Mouse (Mus musculus): Measurements from ENCODE around the gene Zfp981.
"Not testable (repeated sequence)": the region's sequence is repeated elsewhere in the genome, so short reads cannot be mapped to it uniquely, and the experiment has no call there.

Zfp981 gene

DNA sequence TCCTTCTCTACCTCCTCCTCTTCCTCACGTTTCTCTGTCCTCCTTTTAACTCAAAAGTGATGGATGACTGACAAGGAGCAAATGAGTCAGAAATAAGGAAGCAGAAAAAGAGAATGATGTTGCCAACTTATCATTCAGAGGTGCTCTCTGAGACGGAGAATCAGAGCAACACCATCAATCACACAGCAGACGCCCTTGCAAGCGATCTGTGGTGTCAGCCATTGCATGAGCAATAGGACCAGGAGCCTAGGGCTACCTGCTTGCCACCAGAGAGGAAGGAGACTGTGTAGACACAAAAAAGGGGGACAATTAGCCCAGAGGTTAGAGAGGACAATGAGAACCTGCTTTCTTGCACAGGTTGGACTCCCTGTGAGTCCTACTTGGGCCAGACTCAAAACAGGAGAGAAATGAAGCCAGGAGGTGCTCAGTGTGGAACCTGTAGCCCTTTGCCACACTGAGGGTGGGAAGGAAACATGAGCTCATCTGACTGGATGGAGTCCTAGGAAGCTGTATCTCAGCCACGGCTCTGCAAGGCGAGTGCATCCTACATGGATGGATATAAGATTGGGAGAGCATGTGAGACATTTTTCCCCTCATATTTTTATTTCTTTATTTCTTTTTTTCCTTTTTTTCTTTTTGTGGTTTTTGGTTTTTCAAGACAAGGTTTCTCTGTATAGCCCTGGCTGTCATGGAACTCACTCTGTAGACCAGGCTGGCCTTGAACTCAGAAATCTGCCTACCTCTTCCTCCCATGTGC is 16.5 kb upstream of the Zfp981 start:
- DNase-seq (ENCODE audit: low read depth): not testable (repeated sequence)

DNA sequence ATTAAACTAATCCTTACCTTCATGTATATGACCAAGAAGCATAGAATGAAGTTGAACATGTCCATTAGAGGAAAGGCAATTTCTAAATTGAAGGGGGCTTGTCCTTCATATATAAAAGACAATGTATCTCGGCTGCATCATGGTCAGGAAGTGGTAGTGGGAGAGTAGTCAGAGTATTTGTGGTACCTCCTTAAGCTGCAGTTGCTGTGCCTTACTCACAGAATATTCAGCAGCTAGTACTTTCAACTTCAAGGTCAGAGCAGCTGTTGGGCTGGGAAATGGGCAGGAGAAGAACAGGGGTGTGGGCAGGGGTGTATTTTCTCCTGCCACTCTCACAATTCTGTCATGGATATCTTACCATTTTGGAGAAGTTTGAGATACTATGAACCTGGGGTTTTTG is 15.1 kb upstream of the Zfp981 start:
- not testable (repeated sequence) for DNase-seq (ENCODE audit: low read depth)

DNA sequence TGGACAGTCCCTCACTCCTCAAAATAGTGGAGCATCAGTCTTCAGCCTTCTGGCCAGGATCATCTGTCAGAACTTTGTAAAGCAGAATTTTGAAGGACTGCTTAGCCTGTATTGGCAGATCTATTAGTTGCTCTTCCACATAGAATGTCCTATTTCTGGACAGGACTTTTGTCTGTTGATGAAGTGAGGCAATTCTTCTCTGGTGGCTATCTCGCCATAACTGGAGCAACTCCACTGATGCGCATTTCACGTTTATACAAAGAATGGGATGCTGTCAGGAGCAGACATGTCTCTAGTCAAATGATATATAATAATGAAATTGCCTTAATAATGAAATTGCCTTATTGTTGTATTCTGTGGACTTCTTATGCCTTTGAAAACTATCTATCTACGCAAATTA is 12.6 kb upstream of the Zfp981 start:
- not testable (repeated sequence) for DNase-seq (ENCODE audit: low read depth)

DNA sequence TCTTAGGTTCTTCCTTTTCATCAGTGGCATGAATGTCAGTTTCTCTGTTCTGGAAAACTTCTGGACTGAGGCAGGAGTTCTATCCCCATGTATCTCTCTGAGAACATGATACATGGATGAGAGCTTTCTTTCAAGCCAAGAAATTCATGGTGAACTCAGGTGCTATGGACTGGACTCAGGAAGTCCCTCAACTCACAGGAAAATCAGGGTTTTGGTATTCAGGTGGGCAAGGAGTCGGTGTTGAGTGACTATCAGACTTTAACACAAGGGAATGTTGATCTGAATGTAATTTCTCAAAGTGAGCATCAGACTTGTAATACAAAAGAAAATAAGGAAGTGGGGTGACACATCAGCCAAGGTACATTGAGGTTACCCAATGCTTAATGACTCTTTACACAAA is 9.8 kb upstream of the Zfp981 start:
- not testable (repeated sequence) for DNase-seq (ENCODE audit: low read depth)

DNA sequence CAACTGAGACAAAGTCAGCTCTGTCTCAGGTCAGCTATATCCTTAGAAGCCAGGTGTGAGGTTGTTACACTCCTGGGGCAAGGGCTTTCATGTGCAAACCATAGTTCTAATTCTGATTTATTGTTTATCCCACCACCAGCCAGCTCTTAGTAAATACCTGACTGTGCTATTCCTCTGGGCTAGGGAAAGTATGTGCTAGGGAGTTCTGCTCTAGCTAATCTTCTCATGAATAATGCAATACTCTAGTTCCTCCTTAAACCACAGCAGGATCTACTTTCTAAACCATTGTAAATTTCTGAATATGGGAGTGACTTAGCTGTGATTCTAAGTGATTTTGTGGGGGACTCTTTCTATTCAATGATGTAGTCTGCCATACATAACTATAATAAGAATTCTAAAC is 9.4 kb upstream of the Zfp981 start:
- DNase-seq (ENCODE audit: low read depth): no peak

DNA sequence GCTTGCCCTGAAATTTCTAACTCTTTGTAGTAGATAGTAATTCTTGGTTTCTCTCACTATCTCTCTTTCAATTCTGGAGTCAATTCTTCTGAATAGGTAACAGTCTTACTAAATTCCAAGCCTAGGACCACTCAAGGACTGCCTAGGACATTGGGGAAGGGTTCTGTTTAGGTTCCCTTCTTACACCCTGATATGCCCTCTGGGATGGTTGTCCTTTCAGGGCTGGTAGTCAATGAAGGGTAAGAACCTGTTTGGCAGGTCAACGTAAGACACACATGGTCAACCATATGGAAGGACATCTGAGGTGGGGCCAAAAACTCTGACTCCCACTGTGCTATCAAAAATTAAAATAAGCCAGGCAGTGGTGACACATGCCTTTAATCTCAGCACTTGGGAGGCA is 9.0 kb upstream of the Zfp981 start:
- DNase-seq (ENCODE audit: low read depth): no peak

DNA sequence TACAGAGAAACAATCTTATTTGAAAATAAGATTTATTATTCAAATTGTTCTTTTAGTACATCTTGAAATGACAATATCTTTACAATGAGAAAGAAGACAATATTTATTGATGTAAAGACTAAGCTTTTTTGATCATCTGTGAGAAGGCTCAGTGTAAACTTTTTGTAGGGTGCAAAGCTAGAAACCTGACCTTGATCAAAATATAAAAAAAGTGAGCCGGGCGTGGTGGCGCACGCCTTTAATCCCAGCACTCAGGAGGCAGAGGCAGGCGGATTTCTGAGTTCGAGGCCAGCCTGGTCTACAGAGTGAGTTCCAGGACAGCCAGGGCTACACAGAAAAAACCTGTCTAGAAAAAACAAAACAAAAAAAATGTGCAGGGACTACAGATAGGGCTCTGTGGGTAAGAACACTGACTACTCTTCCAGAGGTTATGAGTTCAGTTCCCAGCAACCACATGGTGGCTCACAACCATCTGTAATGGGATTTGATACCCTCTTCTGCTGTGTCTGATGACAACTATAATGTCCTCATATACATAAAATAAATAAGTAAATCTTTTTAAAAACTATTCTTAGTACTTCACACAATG is 8.4 kb upstream of the Zfp981 start:
- not testable (repeated sequence) for DNase-seq (ENCODE audit: low read depth)

DNA sequence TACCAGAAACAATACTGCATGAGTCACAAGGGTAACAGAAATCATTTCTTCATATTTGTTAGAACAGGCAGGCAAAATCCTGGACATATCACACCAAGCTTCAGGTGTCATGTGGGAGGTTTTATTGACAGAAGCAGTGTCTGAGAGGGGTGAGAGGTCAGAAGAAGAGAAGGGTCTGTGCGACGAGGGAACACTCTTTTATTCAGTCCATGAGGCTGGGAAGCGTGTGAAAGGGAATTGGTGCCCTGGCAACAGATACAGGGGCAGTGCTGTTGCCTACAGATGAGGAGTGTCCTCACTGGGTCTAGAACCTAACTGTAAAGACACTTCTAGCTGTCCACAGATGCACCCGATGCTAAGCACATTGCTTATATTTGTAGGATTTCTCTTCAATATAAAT is 6.8 kb upstream of the Zfp981 start:
- DNase-seq (ENCODE audit: low read depth): no peak

DNA sequence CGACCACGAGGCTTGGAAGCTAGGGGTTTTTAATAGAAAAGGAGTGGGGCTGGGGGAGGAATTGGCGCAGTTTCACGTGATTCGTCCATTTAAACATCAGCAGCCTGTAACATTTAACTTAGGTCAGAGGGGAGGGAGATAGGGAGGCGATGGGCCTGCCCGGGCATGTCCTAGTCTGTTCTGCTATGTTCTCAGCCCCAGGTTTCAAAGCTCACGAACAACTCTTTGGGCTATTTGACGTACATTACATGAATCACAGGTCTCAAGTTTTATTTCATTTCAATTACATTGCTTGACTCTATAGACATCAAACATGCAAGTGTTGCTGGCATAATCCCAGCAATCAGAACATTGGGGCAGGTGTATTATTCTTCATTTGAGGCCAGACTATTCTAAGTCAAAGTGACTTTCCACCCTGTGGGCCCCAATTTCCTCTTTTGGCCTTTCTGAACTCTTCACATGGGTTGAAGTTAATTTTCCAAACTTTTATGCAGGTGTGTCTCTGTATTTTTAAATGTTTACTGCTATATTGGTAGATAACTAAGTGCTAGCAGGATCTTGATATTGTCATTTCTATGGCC is 4.0 kb upstream of the Zfp981 start:
- not testable (repeated sequence) for DNase-seq (ENCODE audit: low read depth)

DNA sequence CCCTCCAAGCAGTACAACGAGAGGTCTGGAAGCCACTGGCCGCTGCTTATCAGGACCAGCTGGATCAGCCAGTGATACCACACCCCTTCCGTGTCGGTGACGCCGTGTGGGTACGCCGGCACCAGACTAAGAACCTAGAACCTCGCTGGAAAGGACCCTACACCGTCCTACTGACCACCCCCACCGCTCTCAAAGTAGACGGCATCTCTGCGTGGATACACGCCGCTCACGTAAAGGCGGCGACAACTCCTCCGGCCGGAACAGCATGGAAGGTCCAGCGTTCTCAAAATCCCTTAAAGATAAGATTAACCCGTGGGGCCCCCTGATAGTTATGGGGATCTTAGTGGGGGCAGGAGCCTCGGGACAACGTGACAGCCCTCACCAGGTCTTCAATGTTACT is 7.2 kb downstream of the Zfp981 start:
- DNase-seq (ENCODE audit: low read depth): not testable (repeated sequence)

DNA sequence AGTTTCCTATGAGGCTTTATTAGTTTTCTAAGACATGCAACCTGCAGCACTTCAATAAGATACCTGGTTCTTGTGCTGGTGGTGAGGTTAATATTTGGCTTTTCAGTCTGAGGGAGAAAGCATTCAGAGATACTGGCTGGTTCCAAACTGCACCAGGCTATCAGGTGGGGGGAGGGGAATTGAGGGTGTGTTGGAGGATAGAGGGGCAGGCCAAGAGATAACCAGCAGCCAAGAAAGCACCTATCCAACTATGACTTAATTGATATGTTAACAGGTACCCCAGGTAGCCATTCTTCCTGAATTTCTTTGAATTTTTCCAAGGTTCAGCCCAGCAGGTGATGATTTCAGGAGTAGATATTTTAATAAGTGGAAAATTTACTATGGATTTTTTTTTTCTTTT is 10.0 kb downstream of the Zfp981 start:
- not testable (repeated sequence) for DNase-seq (ENCODE audit: low read depth)

DNA sequence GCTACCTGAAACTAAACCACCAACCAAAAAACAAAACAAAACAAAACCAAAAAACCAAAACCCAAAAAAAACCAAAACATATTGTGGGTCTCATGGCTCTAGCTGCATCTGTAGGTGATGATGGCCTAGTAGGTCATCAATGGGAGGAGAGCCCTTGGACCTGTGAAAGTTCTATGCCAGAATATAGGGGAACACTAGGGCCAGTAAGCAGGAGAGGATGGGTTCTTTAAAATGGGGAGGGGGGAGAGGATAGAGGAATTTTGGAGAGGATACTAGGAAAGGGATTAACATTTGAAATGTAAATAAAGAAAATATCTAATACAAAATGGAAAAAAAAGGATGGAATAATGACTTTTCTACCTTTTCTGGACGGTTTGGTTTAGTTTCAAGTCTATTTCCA is 14.6 kb downstream of the Zfp981 start:
- no peak for DNase-seq (ENCODE audit: low read depth)

DNA sequence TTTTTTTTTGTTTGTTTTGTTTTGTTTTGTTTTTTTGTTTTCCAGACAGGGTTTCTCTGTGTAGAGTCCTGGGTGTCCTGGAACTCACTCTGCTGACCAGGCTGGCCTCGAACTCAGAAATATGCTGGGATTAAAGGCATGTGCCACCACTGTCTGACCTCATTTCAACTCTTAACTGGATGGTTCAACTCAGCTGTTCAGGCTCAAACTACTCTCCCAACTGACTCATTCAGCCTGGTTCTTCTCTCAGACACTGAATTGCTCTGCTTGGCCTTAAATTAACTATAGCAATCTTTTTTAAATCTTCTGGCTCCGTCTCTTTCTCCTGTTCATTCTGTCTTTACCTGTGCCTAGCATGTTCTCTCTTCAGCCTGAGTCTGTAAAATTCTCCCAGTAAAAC is 15.3 kb downstream of the Zfp981 start:
- not testable (repeated sequence) for DNase-seq (ENCODE audit: low read depth)

DNA sequence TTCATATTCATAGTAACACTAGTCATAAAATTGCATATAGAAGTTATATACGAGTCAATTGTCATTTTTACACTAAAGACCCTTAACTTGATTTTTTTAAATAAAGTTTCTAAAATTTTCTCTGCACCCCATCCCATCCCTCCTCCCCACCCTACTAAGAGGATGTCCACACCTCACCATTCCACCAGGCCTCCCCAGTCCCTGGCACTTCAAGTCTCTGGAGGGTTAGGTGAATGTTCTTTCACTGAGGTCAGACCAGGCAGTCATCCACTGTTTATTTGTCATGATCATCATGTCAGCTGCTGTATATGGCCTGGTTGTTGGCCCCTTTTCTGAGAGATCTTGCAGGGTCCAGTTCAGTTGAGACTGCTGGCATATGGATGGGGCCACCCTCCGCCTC is 18.9 kb downstream of the Zfp981 start:
- DNase-seq (ENCODE audit: low read depth): no peak

DNA sequence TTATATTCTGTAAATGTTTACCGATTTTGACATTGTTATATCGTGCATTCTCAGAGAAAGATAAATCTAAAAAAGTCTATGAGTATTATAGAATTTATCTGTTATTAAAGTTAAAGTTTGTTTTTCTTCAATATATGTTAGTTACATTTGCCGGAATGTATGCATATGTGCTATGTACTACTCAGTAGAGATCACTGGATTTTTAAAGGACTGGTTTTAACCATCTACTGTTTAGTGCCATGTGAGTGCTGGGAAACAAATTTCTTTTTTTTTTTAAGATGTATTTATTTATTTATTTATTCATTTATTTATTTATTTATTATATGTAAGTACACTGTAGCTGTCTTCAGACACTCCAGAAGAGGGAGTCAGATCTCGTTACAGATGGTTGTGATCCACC is 32.7 kb downstream of the Zfp981 start:
- DNase-seq (ENCODE audit: low read depth): no peak

DNA sequence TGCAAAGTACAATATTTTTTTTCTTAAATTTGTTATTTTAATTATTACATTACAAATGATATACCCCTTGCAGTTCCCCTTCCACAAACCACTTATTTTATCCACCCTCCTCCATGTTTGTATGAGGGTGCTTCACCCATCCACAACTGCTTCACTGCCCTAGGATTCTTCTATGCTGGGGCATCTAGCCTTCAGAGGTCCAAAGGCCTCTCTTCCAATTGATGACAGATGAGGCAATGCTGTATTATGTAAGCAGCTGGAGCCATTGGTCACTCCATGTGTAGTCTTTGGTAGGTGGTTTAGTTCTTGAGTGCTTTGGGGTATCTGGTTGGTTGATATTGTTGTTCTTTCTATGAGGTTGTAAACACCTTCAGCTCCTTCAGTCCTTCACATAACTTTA is 34.1 kb downstream of the Zfp981 start:
- DNase-seq (ENCODE audit: low read depth): no peak

DNA sequence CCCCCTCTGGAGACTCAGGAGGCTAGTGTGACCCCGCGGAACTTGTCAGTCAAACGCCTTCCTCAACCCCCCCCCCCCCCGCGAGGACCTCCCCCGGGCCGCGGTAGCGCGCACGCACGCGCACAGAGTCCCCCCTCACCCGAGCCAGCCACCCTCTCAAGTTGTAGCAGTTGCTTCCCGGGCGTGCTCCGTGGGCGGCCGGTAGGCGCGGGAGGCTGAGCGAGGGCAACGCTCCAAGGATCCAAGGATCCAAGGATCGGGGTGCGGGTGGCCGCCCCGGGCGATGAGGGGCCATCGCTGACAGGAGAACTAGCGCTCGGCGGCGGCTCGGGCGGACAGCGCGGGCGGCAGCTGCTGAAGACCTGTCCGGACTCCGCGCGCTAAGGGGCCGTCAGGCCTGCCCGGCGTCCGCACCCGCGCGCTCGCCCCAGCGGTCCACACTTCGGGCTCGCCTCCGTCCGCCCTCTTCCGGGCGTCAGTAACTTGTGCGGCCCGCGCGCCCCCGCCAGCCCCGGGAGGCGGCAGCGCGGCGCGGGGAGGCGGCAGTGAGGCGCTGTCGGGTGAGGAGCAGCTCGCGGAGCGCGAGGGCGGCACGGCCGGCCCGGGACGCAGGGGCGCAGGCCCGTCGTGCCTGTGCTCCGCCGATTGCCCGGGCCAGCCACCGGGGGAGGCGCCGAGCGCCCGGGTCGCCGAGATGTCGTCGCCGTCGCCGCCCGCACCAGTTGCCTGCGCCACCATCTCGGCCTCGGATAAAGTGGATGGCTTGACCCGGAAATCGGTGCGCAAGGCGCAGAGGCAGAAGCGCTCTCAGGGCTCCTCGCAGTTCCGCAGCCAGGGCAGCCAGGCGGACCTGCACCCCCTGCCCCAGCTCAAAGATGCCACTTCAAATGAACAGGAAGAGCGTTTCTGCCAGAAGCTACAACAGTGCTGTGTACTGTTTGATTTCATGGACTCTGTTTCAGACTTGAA is 78.4 kb downstream of the Zfp981 start:
- DNase-seq (ENCODE audit: low read depth): not testable (repeated sequence)
